Mouse (Mus musculus): ENCODE data around the gene Jrkl. TPM values are rescaled to one million over a fixed set of nuclear protein-coding genes. Genes with fewer than 3 reads are reported as not detected.

Gene Jrkl
- 1 to 10 TPM; 2.3 to 3.2 TPM for total RNA-seq (2021)
- long read RNA-seq, experiment 1, partial matches to known transcripts: 0 of 4 reads
- long read RNA-seq, experiment 1, other reads (novel, unspliced or antisense): 0 of 4 reads
- long read RNA-seq, experiment 2, partial matches to known transcripts: 0 of 1 reads
- long read RNA-seq, experiment 2, other reads (novel, unspliced or antisense): 0 of 1 reads

DNA sequence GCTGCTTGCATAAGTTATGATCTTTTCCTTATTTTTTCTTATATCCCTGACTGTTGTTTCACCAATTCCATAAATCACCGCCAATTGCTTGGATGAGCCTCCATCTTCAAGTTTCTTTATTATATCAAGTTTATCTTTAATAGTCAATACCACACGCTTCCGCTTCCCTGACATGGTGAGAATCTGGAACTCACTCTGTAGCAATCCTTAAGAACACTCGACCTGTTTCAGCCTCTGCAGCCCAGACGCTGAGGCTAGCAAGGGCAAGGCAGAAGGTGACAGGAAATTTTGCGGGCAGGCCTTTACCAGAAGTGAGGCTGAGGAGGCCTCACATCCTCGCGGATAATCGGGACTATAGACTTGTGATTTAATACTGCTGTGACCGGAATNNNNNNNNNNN lies at the start of gene Jrkl:
Gene Jrkl (minus strand): TSS at position 349 of the 400 bp plus-strand sequence.
- peak in 1 of 2 experiments; percentile 21 for DNase-seq
- intact Hi-C loops (cut with DNase I): loop anchor here (5.0 kb wide), 1 partner anchor 582 kb away; the partner anchor contains the start of genes Cep57 and Fam76b

- intact Hi-C loops (cut with DNase I): no loop called here
- no peak for DNase-seq
Observed at GRCm38 (mm10) chr9:13287482-13287881, 41.9 kb upstream of the Jrkl start.

- intact Hi-C loops (cut with DNase I): no loop called here
- DNase-seq: no peak
Observed at GRCm38 (mm10) chr9:13273219-13273618, 27.6 kb upstream of the Jrkl start.

- intact Hi-C loops (cut with DNase I): no loop called here
- no peak for DNase-seq
Observed at GRCm38 (mm10) chr9:13260980-13261379, 15.4 kb upstream of the Jrkl start.

DNA sequence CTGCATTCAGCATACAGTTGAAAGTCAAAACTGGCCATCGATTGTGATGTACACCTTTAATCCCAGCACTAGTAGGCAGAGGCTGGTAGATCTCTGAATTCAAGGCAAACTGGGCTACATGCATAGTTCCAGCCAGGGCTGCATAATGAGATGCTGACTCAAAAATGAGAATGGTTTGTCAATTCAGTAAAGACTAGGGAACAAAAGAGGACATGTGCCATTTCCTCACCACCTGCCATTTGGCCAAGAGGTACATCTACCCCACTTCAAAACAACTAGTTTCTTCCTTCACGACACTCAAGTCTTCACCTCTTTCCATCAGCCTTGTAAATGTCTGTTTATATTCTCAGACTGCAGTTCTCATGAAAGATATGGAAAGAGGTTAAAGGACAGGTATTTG lies 12.5 kb upstream of the Jrkl start:
- DNase-seq: no peak

DNA sequence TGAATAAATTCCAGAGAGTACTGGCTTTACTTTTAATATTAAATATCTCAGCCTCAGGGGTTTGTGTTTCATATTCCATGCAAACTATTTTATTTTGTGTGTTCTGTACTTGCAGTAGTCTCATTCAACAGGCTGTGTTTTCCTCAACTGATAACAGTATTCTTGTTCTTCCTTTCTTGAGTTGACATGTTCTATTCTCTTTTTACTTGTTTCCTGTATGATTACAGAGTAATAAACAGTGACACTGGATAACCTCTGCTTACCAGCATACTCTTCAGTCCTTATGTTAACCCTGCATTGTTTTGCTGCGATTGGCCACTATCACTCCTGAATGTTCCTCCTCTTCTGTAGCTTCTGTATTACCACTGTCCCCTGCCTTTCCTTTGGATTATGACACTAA lies 11.1 kb upstream of the Jrkl start:
- DNase-seq: no peak
- intact Hi-C loops (cut with DNase I): no loop called here

More for the DNA sequence above, 12.5 kb upstream of the Jrkl start:
- intact Hi-C loops (cut with DNase I): no loop called here

DNA sequence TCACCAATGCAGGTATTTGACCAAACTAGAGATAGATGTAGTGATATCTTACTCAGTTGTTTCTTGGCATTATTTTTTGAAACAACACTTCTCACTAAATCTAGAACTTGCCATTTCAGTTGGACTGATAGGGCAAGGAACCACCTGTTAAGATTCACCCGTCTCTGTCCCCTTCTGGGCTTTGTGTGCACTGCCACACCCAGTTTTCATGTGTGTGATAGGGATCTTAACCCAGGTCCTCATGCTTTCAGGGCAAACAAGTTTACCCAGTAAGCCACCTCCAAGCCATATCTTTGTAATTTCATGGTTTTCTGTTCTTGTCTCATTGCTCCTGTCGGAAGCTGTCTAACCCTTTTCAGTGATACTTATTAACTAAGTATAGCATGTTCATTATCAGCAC lies 5.6 kb upstream of the Jrkl start:
- intact Hi-C loops (cut with DNase I): no loop called here
- DNase-seq: no peak

GRCm38 (mm10) chr9:13248104-13248503 lies 2.5 kb upstream of the Jrkl start:
- no peak for DNase-seq
- intact Hi-C loops (cut with DNase I): loop anchor here (5.0 kb wide), 1 partner anchor 579 kb away; the partner anchor contains the start of genes Cep57 and Fam76b

DNA sequence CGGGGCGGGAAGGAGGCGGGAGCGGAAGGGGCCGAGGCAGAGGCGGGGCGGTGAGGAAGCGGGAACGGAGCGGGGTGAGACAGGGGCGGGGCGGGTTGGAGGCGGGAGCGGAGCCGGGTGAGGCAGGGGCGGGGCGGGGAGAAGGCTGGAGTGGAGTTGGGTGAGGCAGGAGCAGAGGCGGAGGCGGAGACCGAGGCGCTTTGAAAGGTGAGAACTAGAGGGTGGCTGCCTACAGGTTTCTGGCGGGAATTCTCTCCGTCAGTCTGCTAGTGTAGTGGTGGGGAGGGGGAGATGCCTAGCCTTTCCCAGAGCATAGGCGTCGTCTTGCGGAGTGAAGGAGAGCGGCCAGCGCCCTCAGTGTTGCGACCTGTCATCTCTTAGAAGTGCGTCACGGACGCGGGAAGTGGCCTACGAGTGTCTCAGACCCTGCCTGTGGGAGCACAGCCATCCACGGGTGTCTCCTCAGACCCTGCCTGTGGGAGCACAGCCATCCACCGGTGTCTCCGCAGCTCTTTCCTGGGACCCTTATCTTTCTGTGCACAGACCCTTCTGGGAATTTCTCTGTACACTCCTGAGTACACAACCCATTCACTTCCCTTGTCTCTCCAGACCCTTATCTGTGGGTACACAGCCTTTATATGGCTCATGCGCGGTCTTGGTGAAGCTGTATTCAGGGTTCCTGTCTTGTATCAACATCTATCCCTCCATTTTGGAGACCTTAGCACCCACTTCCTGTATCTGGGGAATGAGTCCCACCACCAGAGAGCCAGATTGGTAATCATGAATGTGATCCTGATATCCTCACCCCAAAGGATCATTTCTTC lies 1.4 kb upstream of the Jrkl start, which contains the start of gene Ccdc82:
Gene Ccdc82 (plus strand): TSS at position 141 of the 824 bp plus-strand sequence.
- intact Hi-C loops (cut with DNase I): loop anchor here (5.0 kb wide), 1 partner anchor 580 kb away; the partner anchor contains the start of genes Cep57 and Fam76b
- peak; percentile 70 to 93 for DNase-seq

DNA sequence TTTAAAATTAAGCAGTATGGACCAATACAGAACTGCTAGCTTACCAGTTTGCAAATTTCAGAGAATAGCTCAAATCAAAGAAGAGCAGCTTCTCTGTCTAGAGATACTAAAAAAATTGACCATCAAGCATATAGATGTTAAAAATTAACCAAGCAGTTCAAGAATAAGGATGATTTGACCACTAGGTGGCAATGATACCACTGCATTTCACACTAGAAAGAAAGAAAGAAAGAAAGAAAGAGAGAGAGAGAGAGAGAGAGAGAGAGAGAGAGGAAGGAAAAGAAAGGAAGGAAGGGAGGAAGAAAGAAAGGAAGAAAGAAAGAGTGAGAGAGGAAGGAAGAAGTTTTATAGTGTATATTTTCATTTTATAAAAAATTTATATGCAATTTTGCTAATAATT lies 3.3 kb downstream of the Jrkl start:
- no peak for DNase-seq
- intact Hi-C loops (cut with DNase I): no loop called here

- DNase-seq: no peak
- intact Hi-C loops (cut with DNase I): loop anchor here (1.0 to 2.0 kb wide), 2 partner anchors 421 to 486 kb away; no protein-coding TSS in a partner anchor
Observed at GRCm38 (mm10) chr9:13231545-13232216, 13.9 kb downstream of the Jrkl start.

GRCm38 (mm10) chr9:13230553-13230952 lies 15.1 kb downstream of the Jrkl start:
- intact Hi-C loops (cut with DNase I): no loop called here

DNA sequence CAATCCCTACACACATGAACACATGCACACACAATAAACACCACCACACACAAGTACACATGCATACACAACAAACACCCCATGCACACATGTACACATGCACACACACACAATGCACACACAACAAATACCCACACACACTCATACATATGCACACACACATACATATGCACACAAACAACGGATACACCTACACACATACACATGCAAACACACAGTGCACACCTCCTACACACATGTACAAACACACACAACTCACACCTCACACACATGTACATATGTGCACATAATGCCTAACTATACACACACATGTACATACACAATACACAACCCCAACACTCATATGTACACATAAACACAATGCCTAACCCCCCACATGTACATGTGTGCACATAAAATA lies 19.8 kb downstream of the Jrkl start:
- no peak for DNase-seq
- intact Hi-C loops (cut with DNase I): no loop called here

More at GRCm38 (mm10) chr9:13230553-13230952, 15.1 kb downstream of the Jrkl start:
- no peak for DNase-seq

- DNase-seq: no peak
- intact Hi-C loops (cut with DNase I): no loop called here
Observed at GRCm38 (mm10) chr9:13206369-13206768, 39.3 kb downstream of the Jrkl start.

- no peak for DNase-seq
- intact Hi-C loops (cut with DNase I): no loop called here
Observed at GRCm38 (mm10) chr9:13203681-13204080, 41.9 kb downstream of the Jrkl start.

GRCm38 (mm10) chr9:13203109-13203508 lies 42.5 kb downstream of the Jrkl start:
- intact Hi-C loops (cut with DNase I): no loop called here
- DNase-seq: no peak

DNA sequence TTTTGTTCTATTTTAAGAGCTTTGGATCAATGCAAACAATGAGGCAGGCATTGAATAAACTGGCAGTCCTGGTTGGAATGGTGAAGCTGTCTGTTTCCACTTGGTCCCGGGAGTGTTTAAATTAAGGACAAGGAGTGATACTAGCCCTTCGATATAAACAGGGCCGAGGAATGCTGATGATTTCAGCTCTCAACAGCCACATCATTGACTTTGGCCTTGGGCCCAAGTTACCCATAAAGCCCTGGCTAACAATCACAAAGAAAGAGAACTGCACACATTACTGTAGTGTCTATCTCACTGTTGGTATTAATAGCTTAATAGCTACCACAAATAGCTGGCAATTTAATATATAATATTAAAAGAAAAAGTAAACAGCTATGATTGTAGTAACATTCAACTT lies 45.5 kb downstream of the Jrkl start:
- DNase-seq: no peak
- intact Hi-C loops (cut with DNase I): no loop called here

DNA sequence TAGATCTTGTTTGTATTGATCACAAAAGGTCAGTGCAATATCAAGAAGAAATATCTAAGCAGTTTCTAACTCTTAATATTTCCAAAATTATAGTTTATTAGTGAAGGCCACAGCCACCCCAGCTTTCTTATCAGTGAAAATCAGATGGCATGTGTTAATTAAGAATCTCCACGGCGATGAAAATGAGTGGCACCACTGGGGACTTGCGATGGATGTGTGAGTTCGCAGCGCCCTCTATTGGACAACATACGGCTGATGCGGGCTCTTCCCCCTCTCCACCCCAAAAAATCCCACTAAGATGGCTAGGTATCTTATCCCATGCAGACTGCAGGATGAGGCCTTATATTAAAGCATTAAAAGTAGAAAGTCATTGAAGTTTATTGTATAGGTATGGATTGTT lies 49.9 kb downstream of the Jrkl start:
- intact Hi-C loops (cut with DNase I): no loop called here
- no peak for DNase-seq

DNA sequence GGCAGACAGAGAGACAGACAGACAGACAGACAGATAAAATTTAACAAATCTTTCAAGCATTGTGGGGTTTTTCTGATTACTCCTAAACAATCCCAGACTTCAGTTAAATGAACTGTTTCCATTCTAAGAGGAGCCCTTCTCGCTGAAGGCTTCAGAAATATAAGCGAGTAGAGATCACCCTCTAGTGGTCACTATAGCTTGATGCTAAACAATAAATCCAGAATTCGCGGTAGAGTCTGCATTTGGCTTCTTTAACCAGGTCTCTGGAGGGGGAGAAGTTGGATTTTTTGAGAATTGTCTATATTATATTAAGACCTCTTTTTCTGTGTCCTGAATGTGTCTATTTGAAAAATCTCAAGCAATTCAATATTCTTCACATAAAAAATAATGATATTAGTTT lies 50.4 kb downstream of the Jrkl start:
- DNase-seq: no peak
- intact Hi-C loops (cut with DNase I): no loop called here

DNA sequence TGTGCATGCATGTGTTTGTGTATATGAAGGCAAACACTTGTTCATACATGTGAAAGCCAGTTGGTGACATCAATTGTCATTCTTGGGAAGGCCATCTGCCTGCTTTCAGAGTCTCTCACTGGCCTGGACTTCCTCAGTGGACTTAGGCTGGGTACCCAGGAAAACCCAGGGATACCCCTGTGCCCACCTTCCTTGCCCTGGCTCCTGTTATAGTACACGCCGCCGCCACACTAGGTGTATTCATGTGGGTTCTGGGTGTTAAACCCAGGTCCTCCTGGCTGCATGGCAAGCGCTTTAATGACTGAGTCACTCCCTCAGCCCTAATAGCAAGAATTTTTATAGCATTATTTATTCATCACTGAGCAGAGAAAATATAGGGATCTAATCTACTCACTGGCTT lies 51.0 kb downstream of the Jrkl start:
- intact Hi-C loops (cut with DNase I): no loop called here
- no peak for DNase-seq

All from gastrocnemius, postnatal 36 days (tissue).